Mouse (Mus musculus) testis, adult 2 months (tissue): ENCODE data around the gene Adgrg2.

Source experiments
- CTCF ChIP-seq: fragments of 200-500 bp; IDR thresholded peaks from 2 replicates; pipeline ENCODE4 v1.5.1; 2012; ENCODE audit warnings: low read depth, mild to moderate bottlenecking, inconsistent platforms, low read length, moderate library complexity; ENCODE audit not compliant: control insufficient read depth, insufficient read depth, insufficient replicate concordance
- POLR2A ChIP-seq: fragments of 200-500 bp; IDR thresholded peaks from 2 replicates; pipeline ENCODE4 v1.6.1; 2012; ENCODE audit warnings: low read depth, mild to moderate bottlenecking, inconsistent platforms, low read length, moderate library complexity; ENCODE audit not compliant: control insufficient read depth

GRCm38 (mm10) chrX:160449363-160449762, 58.9 kb downstream of the Adgrg2 start:
- no peak for TF ChIP-seq CTCF
- no peak for TF ChIP-seq POLR2A
